Mouse (Mus musculus): ENCODE results near the gene Mlec.

- TF ChIP-seq JUND (IDR thresholded peaks at IDR 0.05; ENCODE audit: low read depth, low read length) (no peak), MAFK (IDR thresholded peaks at IDR 0.05; ENCODE audit: borderline replicate concordance, low read depth, low read length) (no peak), EP300 (IDR thresholded peaks at IDR 0.05; ENCODE audit: low read depth in 1 of 2, low read length in 2 of 2) (no peak), ZKSCAN1 (IDR thresholded peaks at IDR 0.05; ENCODE audit: low read depth, low read length) (no peak), RAD21 (IDR thresholded peaks at IDR 0.05; ENCODE audit: low read depth, low read length) (no peak), ETS1 (IDR thresholded peaks at IDR 0.05; ENCODE audit: low read depth, low read length) (no peak), ZC3H11A (IDR thresholded peaks at IDR 0.05; ENCODE audit: low read depth, low read length) (no peak), POLR2A (IDR thresholded peaks at IDR 0.05; ENCODE audit: control insufficient read depth in 1 of 2, insufficient read depth in 1 of 2, low read depth in 1 of 2, low read length in 2 of 2, poor library complexity in 1 of 2) (no peak)
Measured at GRCm38 (mm10) chr5:115165895-115166814, 8.2 kb upstream of the Mlec start.
